Mouse (Mus musculus): Measurements from ENCODE around the gene Tecpr2. TPM values are rescaled to one million over a fixed set of nuclear protein-coding genes. Genes with fewer than 3 reads are reported as not detected.

The Tecpr2 gene
- polyA plus RNA-seq, 1 experiment from 2014 or later = 1.9 TPM

- H3K4me3 ChIP-seq (ENCODE audit: low read depth, low read length) = no peak overlapping the region
- H3K9me3 ChIP-seq (ENCODE audit: low read length) = no peaks in the 10 kb centered on the region
- 31% methylated on average over 11 of the region's 14 CpGs for WGBS
- H3K27ac ChIP-seq (ENCODE audit: low read length) = peak overlapping the region; percentile 52
- no peak; the same call in 1 of the 2 replicates for TF ChIP-seq EP300 (IDR thresholded peaks at IDR 0.05)
- TF ChIP-seq CTCF (IDR thresholded peaks at IDR 0.05) = no peak
- H3K9ac ChIP-seq (replicated peaks; ENCODE audit: low read depth) = no peak overlapping the region
- peak; percentile 84 for DNase-seq (ENCODE audit: low spot score)
- H3K4me2 ChIP-seq (replicated peaks; ENCODE audit: low read depth, low read length) = no peak overlapping the region
- H3K4me1 ChIP-seq (ENCODE audit: insufficient read depth, low read depth, low read length) = peaks cover 14% of the 10 kb centered on the region; the same call in 1 of the 2 replicates
- H3K36me3 ChIP-seq (ENCODE audit: insufficient read depth, low read length) = no peaks in the 10 kb centered on the region
- ATAC-seq = peak; percentile 71
- H3K27me3 ChIP-seq (replicated peaks; ENCODE audit: insufficient read depth, low read length) = no peaks in the 10 kb centered on the region
Measured at GRCm38 (mm10) chr12:111007134-111008103, 118.4 kb downstream of the Tecpr2 start.

GRCm38 (mm10) chr12:111008500-111009490 is 119.7 kb downstream of the Tecpr2 start:
- TF ChIP-seq EP300 (IDR thresholded peaks at IDR 0.05) (no peak), CTCF (IDR thresholded peaks at IDR 0.05) (no peak)
- WGBS = 31% methylated on average over 11 of the region's 11 CpGs

GRCm38 (mm10) chr12:111009615-111010257 is 120.7 kb downstream of the Tecpr2 start:
- WGBS = 46% methylated on average over 6 of the region's 6 CpGs
- peak; percentile 76 for ATAC-seq
- peak; percentile 71 for DNase-seq (ENCODE audit: low spot score)
- Histone ChIP-seq H3K4me2 (replicated peaks; ENCODE audit: low read depth, low read length) (no peak overlapping the region), H3K4me3 (ENCODE audit: low read depth, low read length) (no peak overlapping the region), H3K9me3 (ENCODE audit: low read length) (no peaks in the 10 kb centered on the region), H3K36me3 (ENCODE audit: insufficient read depth, low read length) (no peaks in the 10 kb centered on the region), H3K27me3 (replicated peaks; ENCODE audit: insufficient read depth, low read length) (no peaks in the 10 kb centered on the region), H3K9ac (replicated peaks; ENCODE audit: low read depth) (no peak overlapping the region), H3K27ac (ENCODE audit: low read length) (peak overlapping the region; percentile 77), H3K4me1 (ENCODE audit: insufficient read depth, low read depth, low read length) (peaks cover 14% of the 10 kb centered on the region; the same call in 1 of the 2 replicates)
- TF ChIP-seq CTCF (IDR thresholded peaks at IDR 0.05) (0 out of 2 replicates have a peak, but pooled peaks have one; percentile 5), EP300 (IDR thresholded peaks at IDR 0.05) (no peak)

More at GRCm38 (mm10) chr12:111008500-111009490, 119.7 kb downstream of the Tecpr2 start:
- H3K36me3 ChIP-seq (ENCODE audit: insufficient read depth, low read length) = no peaks in the 10 kb centered on the region
- no peaks in the 10 kb centered on the region for H3K9me3 ChIP-seq (ENCODE audit: low read length)
- no peak overlapping the region for H3K4me2 ChIP-seq (replicated peaks; ENCODE audit: low read depth, low read length)
- DNase-seq (ENCODE audit: low spot score) (peak; percentile 63), ATAC-seq (peak; percentile 51)
- no peaks in the 10 kb centered on the region for H3K27me3 ChIP-seq (replicated peaks; ENCODE audit: insufficient read depth, low read length)
- no peak overlapping the region for H3K4me3 ChIP-seq (ENCODE audit: low read depth, low read length)
- no peak overlapping the region for H3K9ac ChIP-seq (replicated peaks; ENCODE audit: low read depth)
- H3K27ac ChIP-seq (ENCODE audit: low read length) = peak overlapping the region; percentile 77
- peaks cover 14% of the 10 kb centered on the region; the same call in 1 of the 2 replicates for H3K4me1 ChIP-seq (ENCODE audit: insufficient read depth, low read depth, low read length)

- no peak overlapping the region for H3K27ac ChIP-seq (ENCODE audit: low read length)
- no peak for TF ChIP-seq EP300 (IDR thresholded peaks at IDR 0.05)
- no peak for TF ChIP-seq CTCF (IDR thresholded peaks at IDR 0.05)
- H3K27me3 ChIP-seq (replicated peaks; ENCODE audit: insufficient read depth, low read length) = no peaks in the 10 kb centered on the region
- no peak overlapping the region for H3K9ac ChIP-seq (replicated peaks; ENCODE audit: low read depth)
- H3K4me3 ChIP-seq (ENCODE audit: low read depth, low read length) = no peak overlapping the region
- no peaks in the 10 kb centered on the region for H3K4me1 ChIP-seq (ENCODE audit: insufficient read depth, low read depth, low read length)
- WGBS = 84% methylated on average over 3 of the region's 3 CpGs
- no peaks in the 10 kb centered on the region for H3K9me3 ChIP-seq (ENCODE audit: low read length)
- no peaks in the 10 kb centered on the region for H3K36me3 ChIP-seq (ENCODE audit: insufficient read depth, low read length)
- ATAC-seq = no peak
- H3K4me2 ChIP-seq (replicated peaks; ENCODE audit: low read depth, low read length) = no peak overlapping the region
- no peak for DNase-seq (ENCODE audit: low spot score)
Measured at GRCm38 (mm10) chr12:111016807-111017206, 127.7 kb downstream of the Tecpr2 start.

- no peak overlapping the region for H3K4me2 ChIP-seq (replicated peaks; ENCODE audit: low read depth, low read length)
- no peak overlapping the region for H3K9ac ChIP-seq (replicated peaks; ENCODE audit: low read depth)
- H3K4me3 ChIP-seq (ENCODE audit: low read depth, low read length) = no peak overlapping the region
- ATAC-seq (no peak), DNase-seq (ENCODE audit: low spot score) (no peak)
- H3K36me3 ChIP-seq (ENCODE audit: insufficient read depth, low read length) = no peaks in the 10 kb centered on the region
- WGBS = 88% methylated on average over 11 of the region's 11 CpGs
- no peaks in the 10 kb centered on the region for H3K27me3 ChIP-seq (replicated peaks; ENCODE audit: insufficient read depth, low read length)
- TF ChIP-seq CTCF (IDR thresholded peaks at IDR 0.05) = no peak
- no peak for TF ChIP-seq EP300 (IDR thresholded peaks at IDR 0.05)
- no peaks in the 10 kb centered on the region for H3K9me3 ChIP-seq (ENCODE audit: low read length)
- H3K27ac ChIP-seq (ENCODE audit: low read length) = no peak overlapping the region
- no peaks in the 10 kb centered on the region for H3K4me1 ChIP-seq (ENCODE audit: insufficient read depth, low read depth, low read length)
Measured at GRCm38 (mm10) chr12:111018068-111018467, 129.0 kb downstream of the Tecpr2 start.
